Mouse (Mus musculus) adrenal gland (tissue): ENCODE results near the gene Grm8.

Source experiments
- intact Hi-C: fragments of 180-260 bp; cut with DNase I; formaldehyde crosslinking; loops from one replicate; pipeline ENCODE4 v1.15.1; 2025

Gene Grm8

DNA sequence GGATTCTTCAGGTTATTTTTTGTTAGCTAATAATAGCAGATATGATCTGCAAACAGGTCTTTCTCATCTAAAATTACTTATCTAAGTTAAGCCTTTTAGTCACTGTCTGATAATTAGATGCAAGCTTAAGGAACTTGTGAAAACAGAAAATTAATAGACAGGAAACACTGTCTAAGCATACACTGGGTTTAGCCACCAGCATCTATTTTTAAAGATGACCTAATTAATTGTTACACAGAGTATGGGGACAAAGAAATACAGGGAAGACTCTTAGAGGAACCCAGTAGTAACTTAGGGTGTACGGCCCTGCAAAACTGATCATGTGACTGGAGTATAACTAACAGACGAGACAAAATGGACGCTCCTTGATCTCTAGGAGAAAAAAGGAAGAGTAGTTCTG, 92.6 kb downstream of the Grm8 start:
- intact Hi-C loops: no loop called here

DNA sequence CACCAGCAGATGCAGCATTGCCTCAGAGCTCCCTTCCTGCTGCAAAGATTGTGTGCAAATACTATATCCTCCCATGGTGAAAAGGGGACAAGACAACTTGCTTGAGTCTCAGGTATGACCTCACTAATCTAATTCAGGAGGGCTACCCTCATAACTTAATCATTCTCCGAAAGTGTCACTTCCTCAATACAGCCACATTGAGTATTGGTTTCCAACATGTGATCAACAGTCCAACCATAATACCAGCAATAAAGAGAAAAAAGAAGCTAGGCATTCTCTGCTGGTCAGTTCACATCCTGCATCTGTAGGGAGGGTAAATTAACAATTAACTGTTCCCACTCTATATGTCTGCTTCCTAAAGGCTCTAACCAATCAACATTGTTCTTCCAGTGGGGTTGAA, 94.2 kb downstream of the Grm8 start:
- intact Hi-C loops: no loop called here

GRCm38 (mm10) chr6:28032006-28032405, 103.0 kb downstream of the Grm8 start:
- intact Hi-C loops: no loop called here

DNA sequence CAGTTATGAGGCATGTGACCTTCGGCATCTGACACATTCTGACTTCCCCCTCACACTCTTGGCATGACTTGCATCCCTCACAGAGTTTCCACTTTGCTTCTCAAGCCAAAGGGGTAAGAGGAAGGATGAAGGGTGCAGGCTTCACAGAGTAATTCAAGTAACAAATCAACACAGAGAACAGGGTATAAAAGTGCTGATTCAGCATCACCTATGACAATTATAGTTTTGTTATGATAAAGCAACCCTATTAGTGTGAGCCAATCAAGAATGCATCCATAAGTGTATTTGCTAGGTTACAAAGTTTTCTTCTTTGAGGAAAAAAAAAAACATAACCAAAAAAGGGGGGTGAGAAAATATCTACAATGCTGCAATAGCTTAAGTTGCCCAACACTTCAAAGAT, 117.3 kb downstream of the Grm8 start:
- intact Hi-C loops: no loop called here

DNA sequence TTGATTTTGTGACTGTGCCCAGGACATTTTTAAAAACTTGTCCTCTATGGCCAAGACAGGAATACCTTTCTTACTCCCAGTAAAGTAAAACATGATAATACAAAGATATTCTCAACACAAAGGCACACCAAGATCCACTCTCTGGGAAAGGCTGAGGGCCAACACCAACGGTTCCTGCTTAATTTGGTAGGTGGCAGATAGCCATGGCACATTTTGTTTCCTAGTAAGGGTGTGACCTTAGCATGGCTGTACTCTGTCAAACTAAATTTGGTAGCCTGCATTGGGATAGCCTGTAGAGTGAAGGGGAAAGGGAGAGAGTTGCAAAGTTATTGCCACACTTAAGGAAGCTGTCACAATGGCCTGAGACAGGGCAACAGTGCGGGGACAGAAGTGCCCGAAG, 128.0 kb downstream of the Grm8 start:
- intact Hi-C loops: no loop called here

- intact Hi-C loops: no loop called here
Measured at GRCm38 (mm10) chr6:27997250-27997649, 137.7 kb downstream of the Grm8 start.

DNA sequence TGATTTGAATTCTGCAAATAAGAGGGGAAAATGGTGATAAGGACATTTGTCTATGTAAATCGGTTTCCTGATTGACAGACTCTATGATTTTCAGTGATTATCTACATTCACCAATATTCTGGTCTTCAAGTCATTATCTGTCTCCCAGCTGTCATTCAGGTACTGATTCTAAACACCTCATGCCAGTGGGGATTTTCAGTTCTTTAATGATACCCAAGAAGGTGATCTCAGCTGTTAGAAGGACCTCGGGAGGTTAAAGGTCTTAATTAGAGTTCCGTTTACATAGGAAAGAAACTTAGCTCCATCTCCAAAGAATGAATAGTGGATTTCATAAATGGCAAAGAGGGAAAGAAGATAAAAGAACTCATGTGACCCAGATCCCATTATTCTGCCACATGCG, 143.7 kb downstream of the Grm8 start:
- intact Hi-C loops: no loop called here

DNA sequence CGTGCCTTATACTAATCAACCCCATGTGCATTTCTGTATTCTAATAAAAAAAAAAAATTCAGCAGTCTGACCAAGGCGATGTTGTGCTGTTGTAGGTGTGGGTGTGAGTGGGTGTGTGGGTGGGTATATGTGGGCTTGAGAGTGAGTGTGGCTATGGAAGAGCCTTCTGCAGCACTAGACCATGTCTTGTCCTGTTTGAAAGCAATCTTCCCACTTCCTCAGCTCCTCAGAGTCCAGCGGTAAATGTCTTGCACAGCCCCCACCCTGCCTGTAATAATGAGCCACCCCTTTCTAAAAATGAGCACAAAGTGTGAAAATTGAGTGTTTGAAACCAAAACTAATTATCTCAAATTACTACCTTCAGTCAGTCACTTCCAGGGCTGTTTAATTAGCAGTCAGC, 152.4 kb downstream of the Grm8 start:
- intact Hi-C loops: no loop called here

- intact Hi-C loops: no loop called here
Measured at GRCm38 (mm10) chr6:27982021-27982420, 153.0 kb downstream of the Grm8 start.

DNA sequence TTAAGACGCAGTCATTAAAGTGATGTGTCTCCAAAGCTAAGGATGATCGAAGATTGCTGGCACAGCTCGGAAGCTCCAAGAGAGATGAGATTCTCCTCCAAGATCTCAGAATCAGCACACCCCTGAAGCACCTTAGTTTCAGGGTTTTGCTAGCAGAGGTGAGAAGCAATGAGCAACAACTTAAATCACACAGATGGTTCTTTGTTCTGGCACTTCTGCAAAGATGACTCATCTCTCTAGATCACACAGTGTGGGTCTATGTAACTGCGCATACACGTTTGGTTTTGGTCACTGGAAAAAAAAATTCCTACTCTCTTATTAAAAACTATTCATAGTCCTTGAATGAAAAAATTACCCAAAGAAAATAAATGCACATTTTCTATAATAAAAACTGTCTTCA, 157.6 kb downstream of the Grm8 start:
- intact Hi-C loops: no loop called here

DNA sequence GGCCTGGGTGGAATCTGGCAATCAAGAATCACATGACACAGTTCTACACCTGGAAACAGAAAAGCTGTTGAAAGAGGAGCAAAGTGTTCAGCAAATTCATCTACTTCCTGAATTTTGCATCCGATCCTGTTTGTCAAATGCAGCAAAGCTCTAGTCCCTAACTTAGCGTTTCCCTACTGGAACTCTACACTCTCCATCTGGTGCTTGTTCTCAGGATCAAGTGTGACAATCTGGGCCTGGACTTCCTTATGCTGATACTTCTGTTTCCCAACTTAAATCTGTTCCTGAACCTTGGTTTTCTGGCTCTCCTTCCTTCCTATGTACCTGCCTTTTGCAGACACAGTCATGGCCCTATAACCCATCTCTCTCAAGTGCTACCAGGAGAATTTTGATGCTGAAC, 166.1 kb downstream of the Grm8 start:
- intact Hi-C loops: no loop called here

GRCm38 (mm10) chr6:27967037-27967436, 167.9 kb downstream of the Grm8 start:
- intact Hi-C loops: no loop called here

- intact Hi-C loops: no loop called here
Measured at GRCm38 (mm10) chr6:27965237-27965636, 169.7 kb downstream of the Grm8 start.

GRCm38 (mm10) chr6:27963887-27964286, 171.1 kb downstream of the Grm8 start:
- intact Hi-C loops: no loop called here

GRCm38 (mm10) chr6:27956278-27956857, 178.6 kb downstream of the Grm8 start:
- intact Hi-C loops: no loop called here

DNA sequence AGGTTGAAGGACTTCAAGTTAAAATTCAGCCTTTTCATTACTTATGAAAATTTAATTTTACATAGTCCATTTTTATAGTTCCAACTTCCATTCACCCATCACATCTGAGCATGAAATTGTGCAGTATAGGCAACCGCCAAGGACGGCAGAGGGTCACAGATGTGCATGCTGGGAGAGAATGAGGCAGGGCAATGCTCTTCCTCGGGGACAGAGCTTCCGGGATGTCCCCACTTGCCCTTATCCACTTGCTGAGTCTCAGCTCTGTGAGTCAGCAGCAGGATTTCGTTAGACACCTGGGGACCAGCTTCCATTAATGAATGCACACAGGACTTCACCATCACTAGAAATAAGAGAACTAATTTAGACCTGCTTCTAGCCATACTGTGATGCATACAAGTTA, 183.5 kb downstream of the Grm8 start:
- intact Hi-C loops: no loop called here

DNA sequence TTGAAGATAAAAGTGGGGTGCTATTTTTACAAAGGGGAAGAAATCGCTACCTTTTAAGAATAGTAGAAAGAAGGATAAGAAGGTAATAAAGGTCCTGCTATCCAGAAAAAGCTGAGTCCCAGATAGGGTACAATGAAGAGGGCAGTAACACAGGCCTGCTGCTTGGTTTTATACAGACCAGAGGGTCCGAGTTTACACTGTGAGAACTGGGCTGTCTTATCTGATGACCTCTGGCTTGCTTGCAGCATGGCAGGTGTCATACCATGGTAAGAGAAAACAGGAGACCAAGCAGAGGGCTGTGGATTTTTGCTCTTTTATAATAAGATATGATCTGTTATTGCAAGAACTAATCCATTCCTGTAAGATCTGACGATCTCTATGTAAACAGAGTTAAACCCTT, 206.9 kb downstream of the Grm8 start:
- intact Hi-C loops: no loop called here

DNA sequence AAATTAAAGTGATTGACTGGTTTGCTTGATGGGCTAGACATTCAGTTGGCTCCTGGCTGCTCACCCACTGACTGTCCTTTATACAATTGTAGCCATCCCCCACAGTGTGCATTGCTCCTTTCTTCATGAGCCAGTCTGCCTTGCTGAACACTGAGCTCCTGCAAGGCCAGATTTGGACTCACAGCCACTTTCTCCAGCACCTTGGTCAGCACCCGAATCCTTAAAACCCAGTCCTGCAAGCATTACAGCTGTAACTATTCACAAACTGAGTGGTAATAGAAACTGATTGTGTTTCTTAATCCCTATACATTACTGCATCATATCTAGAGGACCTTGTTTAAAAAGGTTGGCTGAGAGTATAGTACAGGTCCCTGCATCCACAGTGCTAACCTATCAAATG, 221.7 kb downstream of the Grm8 start:
- intact Hi-C loops: no loop called here

GRCm38 (mm10) chr6:27904358-27904757, 230.6 kb downstream of the Grm8 start:
- intact Hi-C loops: no loop called here

DNA sequence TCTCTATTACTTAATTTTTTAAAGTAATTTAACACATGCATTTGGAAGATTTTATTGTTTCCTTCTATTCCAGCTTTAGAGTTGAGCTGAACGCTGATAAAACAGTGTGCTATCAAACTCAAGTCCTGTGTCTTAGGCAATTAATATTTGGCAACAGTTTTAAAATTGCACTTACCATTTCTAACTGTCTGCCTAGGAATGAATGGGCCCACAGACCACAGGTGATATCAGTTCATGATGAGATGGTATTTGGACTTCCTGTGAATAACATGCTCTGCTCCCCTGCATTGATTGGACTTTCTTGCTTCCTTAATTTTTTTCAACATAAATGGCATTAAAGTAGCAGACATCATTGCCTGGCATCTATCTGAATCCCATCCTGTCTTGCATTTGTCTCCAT, 232.8 kb downstream of the Grm8 start:
- intact Hi-C loops: no loop called here

DNA sequence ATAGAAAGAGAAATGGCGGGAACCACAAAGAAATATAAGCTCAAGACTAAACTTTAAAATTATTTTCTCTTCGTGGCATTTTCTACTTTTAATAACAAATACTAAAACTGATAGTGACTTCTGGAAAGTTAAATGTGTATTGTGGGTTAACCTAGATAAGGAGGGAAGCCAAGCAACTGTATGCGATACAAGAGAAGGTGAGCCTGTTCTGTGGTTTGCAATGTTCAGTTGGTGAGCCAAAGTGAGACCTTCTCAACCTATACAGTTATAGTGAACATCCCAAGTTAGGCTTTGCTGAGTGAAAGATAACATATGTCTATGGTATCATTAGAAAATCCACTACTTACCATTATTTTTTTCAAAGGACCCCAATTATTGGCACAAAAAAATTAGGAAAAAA, 233.6 kb downstream of the Grm8 start:
- intact Hi-C loops: no loop called here

- intact Hi-C loops: no loop called here
Measured at GRCm38 (mm10) chr6:27895153-27895552, 239.8 kb downstream of the Grm8 start.

- intact Hi-C loops: no loop called here
Measured at GRCm38 (mm10) chr6:27892886-27893285, 242.1 kb downstream of the Grm8 start.

DNA sequence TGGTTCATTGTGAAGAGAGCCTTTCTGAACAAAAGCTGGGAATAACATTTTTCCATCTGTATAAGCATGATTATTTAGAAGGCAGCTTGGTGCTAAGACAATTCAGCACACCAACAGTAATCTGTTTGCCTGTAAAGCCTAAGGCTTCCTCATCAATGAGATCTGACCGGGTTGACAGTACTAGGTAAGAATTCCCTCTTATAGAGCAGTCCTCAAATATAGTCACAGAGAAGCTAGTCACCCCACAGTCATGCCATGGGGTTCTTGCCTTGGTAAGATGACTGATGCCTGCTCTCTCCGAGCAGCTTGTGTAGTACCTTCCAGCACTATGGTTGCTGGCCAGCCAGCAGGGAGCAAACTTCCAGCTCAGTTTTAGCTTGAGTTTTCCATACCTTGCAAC, 246.6 kb downstream of the Grm8 start:
- intact Hi-C loops: no loop called here
